Mouse (Mus musculus): ENCODE results near the gene Ank2.

Gene Ank2

DNA sequence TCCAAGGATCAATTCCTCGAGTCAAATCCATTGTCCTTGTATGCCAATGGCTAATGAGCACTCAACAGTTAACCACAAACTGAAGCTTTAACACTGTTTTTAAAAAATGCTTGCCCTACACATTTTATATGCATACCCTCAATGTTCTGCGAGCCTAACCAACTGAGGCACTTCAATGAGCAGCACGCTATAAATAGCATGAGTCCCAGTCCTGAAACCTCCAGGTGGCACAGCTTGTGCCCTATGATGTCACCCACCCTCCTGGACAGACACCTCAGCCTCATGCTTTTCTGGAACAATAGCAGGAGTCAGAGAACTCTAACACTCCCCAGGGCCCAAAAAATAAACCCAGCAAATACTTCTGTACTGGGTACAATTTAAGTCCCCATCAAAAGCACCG, 485.2 kb downstream of the Ank2 start:
- no peak for DNase-seq

DNA sequence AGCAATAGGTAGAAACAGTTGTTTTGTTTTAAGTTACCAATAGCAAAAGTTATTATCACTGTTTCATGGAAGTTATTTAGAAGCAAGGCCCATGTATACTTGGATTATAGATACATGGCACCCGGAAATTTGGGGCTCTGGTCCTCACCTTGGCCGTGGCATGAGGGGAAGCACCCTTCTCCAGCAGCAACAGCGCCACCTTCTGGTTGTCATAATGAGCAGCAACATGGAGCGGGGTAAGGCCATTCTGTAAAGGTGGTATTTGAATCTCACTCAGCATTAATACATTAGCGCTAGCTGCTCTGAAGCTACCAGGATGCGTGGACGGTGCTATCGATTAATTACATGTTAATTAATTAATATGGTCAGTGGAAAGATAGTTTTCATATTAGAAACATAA, 486.6 kb downstream of the Ank2 start:
- DNase-seq: no peak

DNA sequence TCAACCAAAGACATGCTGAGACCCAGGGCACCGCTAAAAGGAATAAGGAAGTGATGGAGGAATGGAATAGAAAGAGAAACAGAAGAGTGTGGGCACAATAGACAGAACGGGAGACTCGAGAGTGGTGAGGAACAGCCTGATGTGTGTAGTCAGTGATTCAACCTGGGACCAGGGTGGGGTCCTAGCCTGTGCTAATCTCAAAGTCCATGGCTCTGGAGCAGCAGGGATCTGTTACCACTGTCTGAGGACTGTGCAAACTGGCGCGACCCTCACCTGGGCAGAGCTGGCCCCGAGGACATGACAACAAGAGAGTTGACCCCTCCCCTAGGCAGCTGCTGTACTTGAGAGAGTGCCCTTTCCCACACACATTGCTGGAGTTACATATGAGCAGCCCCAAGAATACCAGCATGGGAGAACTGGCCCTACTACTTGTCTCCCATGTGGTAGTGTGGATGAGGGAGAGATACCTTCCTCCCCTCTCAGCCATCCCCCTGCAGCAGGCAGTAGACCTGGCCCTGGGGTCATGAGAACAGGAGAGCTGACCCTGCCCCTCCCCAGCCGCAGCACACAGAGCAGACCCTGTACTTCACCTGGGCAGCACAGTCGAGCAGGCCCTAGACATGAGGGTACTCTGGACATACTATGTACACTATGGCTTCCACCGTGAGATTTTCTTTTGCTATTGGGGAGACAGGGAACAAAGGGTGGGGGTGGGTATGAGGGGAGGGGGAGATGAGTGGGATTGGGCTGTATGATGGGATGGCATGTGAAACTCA, 493.1 kb downstream of the Ank2 start:
- DNase-seq: no peak

DNA sequence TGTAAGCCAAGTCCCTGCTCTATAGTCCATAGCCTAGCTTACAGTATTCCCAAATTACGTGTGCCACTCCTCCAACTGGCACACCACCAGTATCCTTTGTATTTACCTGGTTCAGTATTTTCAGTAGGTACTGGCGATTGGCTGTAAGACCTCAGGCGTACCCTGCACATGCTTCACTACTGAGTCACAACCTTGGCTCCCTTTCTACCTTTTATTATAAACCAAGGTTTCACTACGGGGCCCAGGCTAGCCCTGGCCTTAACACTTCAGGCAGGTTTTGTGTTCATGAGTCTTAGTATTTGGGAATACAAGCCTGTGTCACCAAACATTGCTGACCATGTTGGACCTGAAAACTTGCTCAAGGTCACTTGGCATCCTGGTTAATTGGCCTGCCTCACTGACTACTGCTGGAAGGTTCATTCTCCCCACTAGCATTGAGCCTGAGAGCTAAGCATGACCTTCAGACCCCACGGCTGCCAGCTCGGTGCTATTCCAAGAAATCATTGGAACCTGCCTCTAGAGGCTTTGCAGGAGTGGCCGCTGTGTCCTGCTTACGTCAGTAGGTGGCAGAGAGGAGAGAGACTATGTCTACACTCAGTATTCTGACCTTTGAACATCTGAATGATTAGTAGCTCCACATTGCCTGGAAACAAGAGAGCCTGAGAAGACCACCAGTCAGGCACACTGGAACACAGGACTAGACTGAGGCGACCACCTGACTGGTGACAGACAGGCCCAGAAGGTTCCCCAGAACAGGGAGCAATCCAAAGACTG, 494.1 kb downstream of the Ank2 start:
- DNase-seq: no peak

DNA sequence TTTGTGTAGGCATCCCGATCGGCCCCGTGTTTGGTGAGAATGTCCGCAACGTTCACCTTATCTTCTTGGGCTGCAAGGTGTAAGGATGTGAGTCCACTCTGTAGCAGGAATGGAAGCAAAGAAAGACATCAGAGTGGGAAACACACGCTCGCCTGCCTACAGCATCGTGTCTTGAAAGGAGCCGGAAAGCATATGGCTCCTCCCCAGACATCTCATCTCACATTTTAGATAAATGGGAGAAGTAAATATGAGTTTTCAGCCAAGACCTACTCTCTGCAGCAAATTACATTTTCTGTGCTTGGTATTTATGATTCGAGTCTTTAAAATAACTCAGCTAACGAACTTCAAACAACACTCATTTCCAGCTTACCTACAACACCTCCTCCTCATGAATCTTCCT, 495.2 kb downstream of the Ank2 start:
- no peak for DNase-seq

DNA sequence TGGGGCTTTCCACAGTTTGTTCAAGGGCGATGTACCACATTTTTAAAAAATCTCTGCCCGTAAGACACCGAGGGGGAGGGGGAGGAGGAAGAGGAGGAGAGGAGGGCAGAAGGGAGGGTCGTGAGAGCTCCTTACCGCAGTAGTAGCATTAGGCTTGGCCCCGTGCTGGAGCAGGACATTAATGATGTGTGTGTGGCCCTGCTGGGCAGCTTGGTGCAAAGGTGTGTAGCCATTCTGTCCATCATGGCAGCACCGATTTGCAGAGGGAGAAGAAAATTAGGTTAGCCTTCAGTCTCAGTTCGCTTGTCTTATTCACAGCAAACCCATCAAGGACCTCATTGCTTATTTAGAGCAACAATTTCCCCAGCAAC, 500.4 kb downstream of the Ank2 start:
- DNase-seq: no peak

DNA sequence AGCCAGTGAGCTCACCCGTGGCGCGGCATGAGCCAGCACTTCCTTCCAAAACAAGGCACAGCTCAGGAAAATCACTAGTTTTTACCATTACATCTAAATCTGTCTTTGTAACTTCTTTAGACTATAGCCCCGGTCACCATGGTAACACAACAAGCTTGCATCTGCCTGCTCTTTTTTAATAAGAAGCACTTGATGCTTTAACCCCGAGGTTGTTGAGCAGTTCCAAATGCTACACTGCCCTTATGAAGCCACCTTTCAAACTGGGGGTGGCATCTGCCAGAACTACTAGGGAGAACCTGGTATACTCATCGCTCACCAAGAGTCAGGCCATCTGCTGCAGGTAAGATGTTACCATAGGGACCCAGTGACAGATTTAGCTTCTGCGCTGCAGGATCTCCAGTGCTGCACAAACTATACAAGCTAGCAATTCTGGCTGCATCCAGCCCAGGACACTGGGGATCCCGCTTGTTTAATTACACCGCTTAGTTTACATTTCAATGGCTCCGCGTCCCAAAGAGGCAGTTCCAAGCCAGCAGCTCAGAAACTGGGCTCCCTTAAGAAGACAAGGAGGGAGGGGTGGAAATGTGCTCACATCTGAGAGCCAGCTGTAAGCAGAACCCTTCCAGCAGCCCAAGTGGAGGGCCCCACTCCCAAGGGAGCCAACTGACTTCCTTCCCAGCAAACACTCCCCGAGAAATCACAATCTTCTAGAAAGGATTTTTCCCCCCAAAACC, 501.0 kb downstream of the Ank2 start:
- DNase-seq: peak; percentile 70

DNA sequence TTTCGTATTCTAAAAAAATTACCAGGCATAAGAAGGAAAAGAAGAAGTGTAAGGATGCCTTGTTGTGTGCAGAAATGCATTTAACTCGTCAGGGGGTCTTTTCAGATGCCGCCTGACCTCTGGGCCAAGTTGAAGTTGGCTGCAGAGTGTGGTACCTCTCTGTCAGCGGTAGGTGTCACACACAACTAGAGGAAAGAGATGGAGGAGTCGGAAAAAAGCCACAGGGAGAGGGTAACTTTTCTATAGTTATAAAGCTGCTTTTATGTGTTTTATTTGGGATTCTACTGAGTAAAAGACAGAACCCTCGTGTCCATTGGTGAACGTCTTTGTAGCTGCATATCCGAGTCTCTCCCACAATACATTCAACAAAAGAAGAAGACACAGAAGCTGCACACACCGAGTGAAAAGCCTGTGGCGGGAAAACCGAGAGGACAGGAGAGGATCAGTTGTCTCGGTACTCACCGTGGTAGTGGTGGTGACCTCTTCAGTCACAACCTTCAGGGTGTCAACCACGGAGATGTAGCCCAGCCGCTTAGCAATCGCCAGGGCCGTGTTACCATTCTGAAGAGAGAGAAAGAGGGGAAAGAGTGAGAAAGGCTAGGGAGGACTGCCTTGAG, 501.7 kb downstream of the Ank2 start:
- no peak for DNase-seq

DNA sequence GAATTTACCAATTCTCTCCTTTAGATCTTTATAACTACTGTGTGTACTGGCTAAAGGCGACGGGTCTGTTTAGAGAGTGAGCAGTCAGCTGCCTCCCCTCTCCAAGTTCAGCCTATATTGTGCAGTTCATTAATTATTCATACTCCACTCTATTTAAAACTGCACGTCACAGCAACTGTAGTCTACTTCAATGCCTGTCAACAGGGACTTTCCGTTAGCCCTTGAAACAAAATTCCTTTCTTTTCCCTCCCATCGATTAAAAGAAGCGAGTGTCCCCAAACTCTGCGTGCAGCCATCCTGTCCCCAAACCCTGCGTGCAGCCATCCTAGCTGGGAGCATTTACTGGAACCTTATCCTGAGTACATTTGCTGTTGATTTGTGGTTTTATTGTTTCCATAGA, 502.4 kb downstream of the Ank2 start:
- DNase-seq: no peak

DNA sequence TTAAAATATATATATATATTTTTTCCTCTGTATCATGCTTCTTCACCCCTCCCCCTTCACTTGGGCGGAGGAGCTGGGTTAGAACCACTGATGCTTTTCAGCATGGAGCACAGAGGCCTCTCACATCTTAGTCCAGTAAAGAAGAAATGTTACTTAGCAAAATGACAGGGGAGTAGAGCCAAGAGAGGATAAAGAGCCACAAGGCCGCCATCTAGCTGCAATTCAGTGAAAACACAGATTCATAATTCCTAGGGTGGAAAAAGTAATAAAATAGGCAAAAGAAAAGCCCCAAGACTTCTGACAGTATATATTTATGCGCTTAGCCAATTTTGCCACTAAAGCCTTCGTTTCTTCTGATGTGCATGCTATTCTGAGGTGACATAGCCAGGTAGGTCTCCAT, 503.2 kb downstream of the Ank2 start:
- DNase-seq: no peak

DNA sequence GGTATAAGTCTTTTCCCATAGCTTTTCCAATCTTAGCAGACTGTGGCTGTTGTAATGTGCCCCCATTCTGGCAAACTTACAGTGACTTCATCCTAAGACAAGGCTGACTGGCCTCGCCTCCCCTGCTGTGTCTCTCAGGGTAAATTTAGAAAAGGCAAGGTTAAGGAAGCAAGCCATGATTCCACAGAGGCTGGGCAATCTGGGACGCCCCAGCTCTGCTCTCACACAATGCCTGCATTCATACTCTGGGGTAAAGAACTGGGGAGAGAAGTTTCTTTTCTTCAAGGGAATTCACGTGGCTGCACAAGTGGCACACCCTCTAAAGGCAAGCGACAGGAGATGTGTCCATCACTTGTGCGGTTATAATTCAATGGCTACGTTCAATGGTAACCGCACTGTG, 505.0 kb downstream of the Ank2 start:
- DNase-seq: no peak

DNA sequence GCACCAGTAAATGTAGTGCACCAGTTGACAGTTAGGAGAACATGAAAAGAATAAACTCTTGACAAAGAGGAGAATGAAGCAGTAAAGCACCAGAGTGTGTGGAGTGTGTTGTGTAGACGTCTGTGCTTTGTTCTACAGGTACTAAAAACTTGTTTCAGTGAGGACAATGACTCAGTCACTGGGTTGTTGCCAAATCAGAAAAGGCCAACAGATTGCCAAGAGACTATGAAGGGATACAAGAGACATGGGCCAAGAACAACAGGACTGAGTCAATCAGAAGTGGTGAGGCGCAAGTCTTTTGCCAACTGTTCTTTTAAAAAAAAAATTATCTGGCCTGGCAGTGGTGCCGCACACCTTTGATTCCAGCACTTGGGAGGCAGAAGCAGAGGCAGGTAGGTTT, 509.2 kb downstream of the Ank2 start:
- DNase-seq: no peak

DNA sequence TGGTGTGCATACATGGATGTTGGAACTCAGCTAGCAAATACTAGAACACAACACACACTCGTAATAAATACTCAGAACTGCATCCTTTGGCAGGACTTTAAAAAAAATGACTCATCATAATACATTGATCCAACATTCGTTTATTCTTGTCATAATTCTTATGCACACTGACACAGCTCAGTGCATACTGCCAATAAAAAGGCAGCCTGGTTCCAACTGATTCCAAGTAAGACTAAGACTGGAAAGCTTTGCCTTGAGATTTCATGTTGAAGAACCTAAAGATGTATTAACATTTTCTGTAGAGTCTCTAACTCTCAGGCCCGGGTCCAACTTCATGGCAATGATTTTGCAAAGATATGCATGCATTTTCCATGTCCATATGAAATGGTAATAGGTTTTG, 512.5 kb downstream of the Ank2 start:
- DNase-seq: no peak

DNA sequence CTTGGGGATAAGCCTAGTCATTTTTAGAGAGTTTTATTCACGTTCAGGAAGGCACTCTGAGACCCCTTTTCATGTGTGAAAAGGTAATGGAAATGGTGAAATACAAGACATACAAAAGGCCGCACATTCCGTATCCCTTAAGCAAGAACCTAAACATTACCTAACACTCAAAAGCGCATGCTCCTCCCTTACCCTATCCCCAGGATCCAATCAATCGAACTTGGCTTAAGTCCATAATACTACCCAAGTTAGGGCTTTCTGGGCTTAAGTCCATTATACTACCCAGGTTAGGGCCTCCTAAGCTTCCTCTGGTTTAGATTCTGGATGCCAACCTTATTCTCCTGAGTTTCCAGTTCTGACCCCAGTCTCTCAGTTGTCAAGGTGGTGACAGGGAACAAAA, 516.3 kb downstream of the Ank2 start:
- DNase-seq: no peak

DNA sequence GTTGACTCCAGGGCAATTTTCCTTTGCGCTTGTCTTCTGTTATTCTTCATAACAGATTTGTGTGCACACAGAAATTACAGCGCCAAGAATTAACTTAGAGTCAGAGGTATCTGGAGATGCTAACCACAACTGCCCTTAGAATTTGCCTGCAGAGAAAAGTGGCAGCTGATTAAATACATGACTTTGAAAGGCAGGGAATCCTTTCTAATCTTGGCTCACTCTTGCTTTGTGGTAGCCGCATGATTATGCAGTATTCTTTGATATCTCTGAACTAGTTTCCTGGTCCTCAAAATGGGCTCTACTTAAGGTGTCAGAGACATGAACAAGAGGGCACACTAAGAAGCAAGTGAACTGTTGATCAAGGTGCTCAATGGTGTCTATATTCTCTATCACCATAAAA, 518.0 kb downstream of the Ank2 start:
- DNase-seq: no peak

DNA sequence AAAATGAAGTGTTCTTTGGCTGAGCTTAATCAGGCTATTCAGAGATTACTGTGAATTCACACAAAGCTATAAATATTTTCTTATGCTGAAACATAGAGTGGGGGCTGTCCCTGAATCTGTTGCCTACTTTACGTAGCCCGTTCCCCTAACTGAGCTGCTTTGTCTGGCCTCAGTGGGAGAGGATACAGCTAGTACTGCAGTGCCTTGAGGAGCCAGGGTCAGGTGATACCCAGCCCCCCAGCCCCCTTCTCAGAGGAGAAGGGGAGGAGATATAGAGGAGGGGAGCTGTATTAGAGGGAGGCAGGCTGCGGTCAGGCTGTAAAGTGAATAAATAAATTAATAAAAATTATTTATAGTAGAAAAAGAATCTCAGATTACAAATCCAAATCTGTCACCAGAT, 519.5 kb downstream of the Ank2 start:
- no peak for DNase-seq

DNA sequence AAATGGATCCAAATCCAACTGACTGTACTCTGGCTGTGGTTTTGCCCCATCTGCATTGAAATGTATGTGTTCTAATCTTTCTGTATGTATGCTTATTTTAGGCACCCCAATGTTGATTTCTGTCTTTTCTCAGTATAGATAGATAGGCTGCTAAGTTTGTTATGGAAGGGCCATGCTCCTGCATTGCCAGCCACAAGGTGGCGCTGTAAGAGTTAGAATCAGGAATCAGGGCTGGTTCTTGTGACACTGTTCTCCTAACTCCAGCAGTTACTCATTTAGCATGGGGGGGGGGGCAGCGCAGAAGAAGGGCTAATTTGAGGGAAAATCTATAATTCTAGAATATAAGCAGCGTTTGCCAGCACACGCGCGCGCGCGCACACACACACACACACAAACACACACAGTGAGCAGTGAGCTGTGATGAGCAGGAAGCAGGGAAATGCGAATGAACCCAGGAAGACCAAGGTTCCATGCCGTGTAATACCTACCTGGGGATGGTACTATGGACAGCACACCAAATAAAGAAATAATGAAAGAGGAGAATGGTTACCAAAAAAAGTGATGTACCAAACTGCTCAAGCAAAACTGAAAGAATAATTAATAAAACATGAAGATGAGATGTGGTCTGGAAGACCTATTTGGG, 520.3 kb downstream of the Ank2 start:
- peak; percentile 73 for DNase-seq

DNA sequence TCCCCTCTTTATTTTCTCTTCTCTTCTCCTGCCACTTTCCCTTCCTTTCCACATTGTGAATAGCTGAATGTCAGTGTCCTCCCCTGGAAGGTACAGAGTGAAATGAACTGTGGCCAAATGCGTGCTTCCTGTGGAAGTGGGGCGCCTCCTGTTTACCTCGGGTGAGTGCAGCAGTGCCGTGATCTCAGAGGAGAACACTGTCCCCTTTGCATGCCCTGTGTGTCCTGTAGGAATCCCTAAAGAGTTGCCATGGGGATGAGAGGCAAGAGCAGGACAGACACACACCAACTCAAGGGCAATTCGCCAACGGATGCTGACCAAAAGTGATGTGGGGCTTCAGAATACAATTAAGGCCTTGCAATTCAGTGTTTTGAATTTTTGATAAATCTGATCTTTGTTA, 521.8 kb downstream of the Ank2 start:
- DNase-seq: no peak

DNA sequence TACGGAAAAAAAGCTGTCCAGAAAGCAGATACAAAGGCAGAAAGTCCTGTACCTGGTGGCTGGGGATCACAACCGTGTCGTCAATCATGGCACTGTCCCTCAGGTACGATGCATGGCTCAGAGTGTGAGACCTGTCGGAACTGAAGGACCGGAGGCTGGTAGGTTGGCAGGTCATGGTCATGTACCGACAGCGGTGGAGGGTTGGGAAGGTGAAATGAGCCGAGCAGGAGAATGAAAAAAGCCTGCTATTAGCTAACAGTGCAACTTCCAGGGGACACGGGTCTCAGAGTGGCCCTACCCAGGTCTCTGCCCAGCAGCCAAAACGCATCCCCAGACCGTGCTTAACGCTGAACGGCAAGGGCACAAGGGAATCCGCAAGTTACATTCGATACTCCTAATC, 522.4 kb downstream of the Ank2 start:
- no peak for DNase-seq

DNA sequence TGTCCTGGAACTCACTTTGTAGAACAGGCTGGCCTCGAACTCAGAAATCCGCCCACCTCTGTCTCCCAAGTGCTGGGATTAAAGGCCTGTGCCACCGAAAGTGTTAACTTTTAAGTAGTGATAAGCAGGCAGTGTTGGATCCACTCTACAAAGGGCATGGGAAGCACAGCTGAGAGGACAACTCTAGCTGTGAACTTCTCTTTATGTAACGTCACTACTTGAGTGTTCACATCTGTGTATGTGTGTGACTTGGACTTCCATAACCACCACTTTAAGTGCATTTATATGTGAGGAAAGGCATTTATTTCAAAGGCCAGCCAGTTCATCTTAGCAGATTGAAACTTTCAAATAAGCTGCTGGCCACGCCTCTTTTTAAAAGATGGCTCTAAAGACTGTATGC, 523.7 kb downstream of the Ank2 start:
- no peak for DNase-seq

DNA sequence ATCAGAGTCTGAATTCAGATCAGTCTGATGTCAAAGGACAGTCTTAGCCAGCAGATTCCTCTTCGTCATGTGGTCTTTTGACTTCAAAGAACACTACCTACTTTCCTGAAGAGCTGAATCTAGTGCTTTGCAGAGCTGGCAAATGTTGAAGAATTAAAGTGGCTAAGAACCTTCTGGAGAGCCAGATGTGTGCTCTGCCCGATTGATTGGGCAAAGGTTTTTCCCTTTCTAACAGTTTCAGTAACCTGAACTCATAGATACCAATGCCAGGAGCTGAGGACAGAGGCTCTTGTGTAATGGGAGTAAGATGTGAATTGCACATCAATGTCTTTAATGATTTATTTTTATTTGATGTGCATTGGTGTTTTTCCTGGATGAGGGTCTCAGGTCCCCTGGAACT, 525.6 kb downstream of the Ank2 start:
- DNase-seq: no peak

DNA sequence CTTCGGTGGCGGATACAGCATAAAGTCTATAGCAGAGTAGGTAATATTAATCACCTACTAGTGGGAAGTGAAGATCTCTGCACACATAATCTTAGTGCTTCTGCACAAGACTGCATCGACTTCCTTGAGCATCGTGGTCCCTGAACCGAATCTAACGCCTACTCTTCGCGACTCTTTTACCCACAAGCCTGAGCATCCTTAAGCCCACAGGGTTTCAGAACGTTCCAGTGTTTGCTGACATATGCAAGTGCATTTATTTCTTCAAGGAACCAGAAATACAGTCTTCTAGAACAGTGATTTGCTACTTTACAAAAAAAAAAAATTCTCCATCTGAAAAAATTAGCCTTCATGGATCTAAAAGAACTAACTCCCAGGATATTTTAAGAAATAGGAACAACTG, 527.6 kb downstream of the Ank2 start:
- no peak for DNase-seq

DNA sequence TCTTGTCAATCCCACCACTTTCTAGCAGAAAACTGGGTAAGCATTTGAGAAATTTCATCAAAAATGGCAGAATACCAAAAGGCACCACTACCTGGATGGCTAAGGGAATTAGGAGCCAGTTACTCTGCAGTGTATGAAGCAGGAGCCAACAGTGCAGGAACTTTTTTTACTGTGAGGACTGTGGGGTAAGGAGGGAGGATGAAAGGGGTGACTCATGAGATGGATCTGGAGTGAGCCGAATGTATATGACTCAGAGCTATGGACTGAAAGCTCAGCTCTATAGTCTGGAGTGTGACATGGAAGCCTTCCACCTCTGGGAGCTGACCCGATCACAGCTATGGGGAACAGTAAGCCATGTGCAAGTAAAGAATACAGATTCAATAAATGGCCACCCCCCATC, 530.4 kb downstream of the Ank2 start:
- no peak for DNase-seq
